Mouse (Mus musculus) sigmoid colon, adult 10 weeks (tissue): ENCODE data around the gene Hirip3. TPM values are rescaled to one million over a fixed set of nuclear protein-coding genes. Genes with fewer than 3 reads are reported as not detected.

ENCODE experiments used
- polyA plus RNA-seq: library from polyadenylated mRNA; stranded (reverse); fragments of 350-450 nt; fragmentation: Illumina TruSeq; extraction: RNeasy Lipid Tissue Mini Kit (QIAGEN cat#74804); gene quantifications from one replicate; pipeline ENCODE4 v1.2.3, GENCODE M21; 2014; ENCODE audit warnings: low read depth, low replicate concordance

Hirip3 gene
- polyA plus RNA-seq, result 11.7 TPM

GRCm38 (mm10) chr7:126861429-126862130, at the start of gene Hirip3:
TSS of gene Hirip3 (plus strand) at chr7:126861972.

GRCm38 (mm10) chr7:126831539-126831938, 30.2 kb upstream of the Hirip3 start, which contains the start of gene 4930451I11Rik:
TSS of gene 4930451I11Rik (minus strand) at chr7:126831639.

GRCm38 (mm10) chr7:126847116-126847420, 14.7 kb upstream of the Hirip3 start, which contains the start of gene Doc2a:
TSS of gene Doc2a (plus strand) at chr7:126847416.

GRCm38 (mm10) chr7:126862147-126862784, 494 bp downstream of the Hirip3 start, which contains the start of gene Ino80e:
TSS of gene Ino80e (minus strand) at chr7:126862377.

GRCm38 (mm10) chr7:126884286-126885164, 22.8 kb downstream of the Hirip3 start, which contains the start of gene Taok2:
TSS of gene Taok2 (minus strand) at chr7:126884703.

Other genes with a start within 250 kb of the Hirip3 start
- 62.1 TPM for gene Nupr1, start 231.1 kb upstream of the Hirip3 start, polyA plus RNA-seq
- gene Sgf29, start 212.7 kb upstream of the Hirip3 start, polyA plus RNA-seq, result 3.5 TPM
- gene Sult1a1, start 185.5 kb upstream of the Hirip3 start, polyA plus RNA-seq, result 841 TPM
- gene Bola2, start 166.6 kb upstream of the Hirip3 start, polyA plus RNA-seq, result 0.41 TPM
- 3.5 TPM for gene Slx1b, start 166.2 kb upstream of the Hirip3 start, polyA plus RNA-seq
- 4.6 TPM for gene Coro1a, start 154.2 kb upstream of the Hirip3 start, polyA plus RNA-seq
- gene Mapk3, start 102.4 kb upstream of the Hirip3 start, polyA plus RNA-seq, result 43.9 TPM
- 3.2 TPM for gene Gdpd3, start 95.6 kb upstream of the Hirip3 start, polyA plus RNA-seq
- gene Ypel3, start 85.0 kb upstream of the Hirip3 start, polyA plus RNA-seq, result 17.7 TPM
- not detected for gene Tbx6, start 80.5 kb upstream of the Hirip3 start, polyA plus RNA-seq
- gene Ppp4c, start 69.5 kb upstream of the Hirip3 start, polyA plus RNA-seq, result 47.0 TPM
- not detected for gene Fam57b, start 64.3 kb upstream of the Hirip3 start, polyA plus RNA-seq
- gene 4930451I11Rik, start 30.3 kb upstream of the Hirip3 start, polyA plus RNA-seq, result not detected
- gene Doc2a, start 14.6 kb upstream of the Hirip3 start, polyA plus RNA-seq, result not detected
- gene Ino80e, start 405 bp downstream of the Hirip3 start, polyA plus RNA-seq, result 17.4 TPM
- 10.1 TPM for gene Taok2, start 22.7 kb downstream of the Hirip3 start, polyA plus RNA-seq
- gene Tmem219, start 60.9 kb downstream of the Hirip3 start, polyA plus RNA-seq, result 12.7 TPM
- gene Kctd13, start 66.9 kb downstream of the Hirip3 start, polyA plus RNA-seq, result 6.1 TPM
- not detected for gene Asphd1, start 87.6 kb downstream of the Hirip3 start, polyA plus RNA-seq
- 2.1 TPM for gene Sez6l2, start 88.6 kb downstream of the Hirip3 start, polyA plus RNA-seq
- gene Cdipt, start 113.9 kb downstream of the Hirip3 start, polyA plus RNA-seq, result 14.6 TPM
- gene Cdiptos, start 114.1 kb downstream of the Hirip3 start, polyA plus RNA-seq, result 1.6 TPM
- gene Mvp, start 152.6 kb downstream of the Hirip3 start, polyA plus RNA-seq, result 2.1 TPM
- not detected for gene Pagr1b, start 154.5 kb downstream of the Hirip3 start, polyA plus RNA-seq
- not detected for gene Pagr1a, start 155.4 kb downstream of the Hirip3 start, polyA plus RNA-seq
- 0.69 TPM for gene Gm42742, start 159.1 kb downstream of the Hirip3 start, polyA plus RNA-seq
- gene Prrt2, start 159.2 kb downstream of the Hirip3 start, polyA plus RNA-seq, result 1.0 TPM
- gene Maz, start 165.1 kb downstream of the Hirip3 start, polyA plus RNA-seq, result 19.3 TPM
- 2.2 TPM for gene Kif22, start 180.5 kb downstream of the Hirip3 start, polyA plus RNA-seq
- gene Zg16, start 225.4 kb downstream of the Hirip3 start, polyA plus RNA-seq, result 1,501 TPM
- gene AI467606, start 229.4 kb downstream of the Hirip3 start, polyA plus RNA-seq, result 2.7 TPM